Mouse (Mus musculus) kidney, postnatal 0 days (tissue): ENCODE data around the gene Psmb3. TPM values are rescaled to one million over a fixed set of nuclear protein-coding genes. Genes with fewer than 3 reads are reported as not detected.

Source experiments
- ATAC-seq: fragments of 200-750 bp; cut with Nextera tagmentation; replicated peaks from 2 replicates; pipeline ENCODE4 v1.8.0; 2017; ENCODE audit warnings: low read depth, moderate number of reproducible peaks, moderate TSS enrichment, moderate library complexity; ENCODE audit not compliant: low FRiP score
- DNase-seq: peaks from one replicate; pipeline ENCODE4 v3.0.0-alpha.2; 2016; ENCODE audit warnings: low spot score
- H3K27ac ChIP-seq: fragments of 300-500 bp; sonication (generic); 2 replicates; pipeline ENCODE4 v1.5.1; 2014; ENCODE audit warnings: mild to moderate bottlenecking
- H3K27me3 ChIP-seq: fragments of 300-500 bp; sonication (generic); 2 replicates; pipeline ENCODE4 v1.6.1; 2014; ENCODE audit warnings: low read length, mixed read lengths; ENCODE audit not compliant: insufficient read depth
- H3K36me3 ChIP-seq: fragments of 300-500 bp; sonication (generic); 2 replicates; pipeline ENCODE4 v1.6.1; 2014; ENCODE audit warnings: low read length, mixed read lengths; ENCODE audit not compliant: insufficient read depth
- H3K4me1 ChIP-seq: fragments of 300-500 bp; sonication (generic); replicated peaks from 2 replicates; pipeline ENCODE4 v1.6.1; 2014; ENCODE audit warnings: antibody characterized with exemption, low read length, mixed read lengths; ENCODE audit not compliant: insufficient read depth
- H3K4me2 ChIP-seq: fragments of 300-500 bp; sonication (generic); 2 replicates; pipeline ENCODE4 v1.6.1; 2014; ENCODE audit warnings: mild to moderate bottlenecking, low read length, moderate library complexity, mixed read lengths
- H3K4me3 ChIP-seq: fragments of 300-500 bp; sonication (generic); replicated peaks from 2 replicates; pipeline ENCODE4 v1.5.1; 2014; ENCODE audit warnings: low read depth, low read length
- H3K9ac ChIP-seq: fragments of 300-500 bp; sonication (generic); 2 replicates; pipeline ENCODE4 v1.6.1; 2014; ENCODE audit warnings: low read depth, low read length
- H3K9me3 ChIP-seq: fragments of 300-500 bp; sonication (generic); replicated peaks from 2 replicates; pipeline ENCODE4 v1.6.1; 2016; ENCODE audit warnings: low read length, inconsistent platforms, mixed read lengths
- CTCF ChIP-seq: IDR thresholded peaks from 2 replicates; pipeline ENCODE4 v1.5.1; 2016; ENCODE audit warnings: antibody characterized with exemption, low read depth, mild to moderate bottlenecking, moderate library complexity
- WGBS: fragments of 180-500 bp; shearing (Covaris S2); extraction: QIAGEN DNeasy Blood & Tissue Kit; methylation state at CpG from one replicate; pipeline ENCODE4 v1.1.7; 2014; 5-methylcytosine and 5-hydroxymethylcytosine counted together
- polyA plus RNA-seq: library from polyadenylated mRNA; unstranded; fragments of >200 nt; fragmentation: Nextera tagmentation; extraction: Ambion mirVana; gene quantifications from 2 replicates; pipeline ENCODE4 v1.2.1, GENCODE M21; 2015

The Psmb3 gene
- polyA plus RNA-seq, 1 experiment from 2014 or later: 541 TPM

DNA sequence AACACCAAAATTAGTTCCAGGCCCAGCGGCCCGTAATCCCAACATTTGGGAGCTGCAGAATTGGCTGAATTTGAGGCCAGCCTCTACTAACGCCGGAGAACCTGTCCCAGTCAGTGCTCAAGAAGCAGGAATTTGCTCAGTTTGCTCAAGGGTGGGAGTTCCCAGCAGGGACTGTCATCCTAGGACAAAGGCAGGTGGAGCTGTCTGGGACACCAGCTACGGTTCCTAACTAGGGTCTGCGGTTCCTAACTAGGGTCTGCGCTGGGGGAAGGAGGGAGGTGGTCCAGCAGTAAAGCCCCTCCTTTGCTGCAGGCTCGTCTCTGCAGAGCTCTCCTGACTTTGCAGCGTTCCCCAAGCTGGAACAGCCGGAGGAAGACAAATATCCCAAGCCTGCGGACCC lies 30.1 kb upstream of the Psmb3 start:
- 88% methylated on average over 11 of the region's 11 CpGs for WGBS
- Histone ChIP-seq H3K9me3 (no peaks in the 10 kb centered on the region), H3K4me1 (peaks cover 8% of the 10 kb centered on the region; the same call in 1 of the 2 replicates), H3K4me2 (no peak overlapping the region), H3K4me3 (no peak overlapping the region), H3K27ac (no peak overlapping the region), H3K9ac (no peak overlapping the region), H3K27me3 (no peaks in the 10 kb centered on the region), H3K36me3 (peaks cover 68% of the 10 kb centered on the region)
- no peak for TF ChIP-seq CTCF
- ATAC-seq (no peak), DNase-seq (no peak)

DNA sequence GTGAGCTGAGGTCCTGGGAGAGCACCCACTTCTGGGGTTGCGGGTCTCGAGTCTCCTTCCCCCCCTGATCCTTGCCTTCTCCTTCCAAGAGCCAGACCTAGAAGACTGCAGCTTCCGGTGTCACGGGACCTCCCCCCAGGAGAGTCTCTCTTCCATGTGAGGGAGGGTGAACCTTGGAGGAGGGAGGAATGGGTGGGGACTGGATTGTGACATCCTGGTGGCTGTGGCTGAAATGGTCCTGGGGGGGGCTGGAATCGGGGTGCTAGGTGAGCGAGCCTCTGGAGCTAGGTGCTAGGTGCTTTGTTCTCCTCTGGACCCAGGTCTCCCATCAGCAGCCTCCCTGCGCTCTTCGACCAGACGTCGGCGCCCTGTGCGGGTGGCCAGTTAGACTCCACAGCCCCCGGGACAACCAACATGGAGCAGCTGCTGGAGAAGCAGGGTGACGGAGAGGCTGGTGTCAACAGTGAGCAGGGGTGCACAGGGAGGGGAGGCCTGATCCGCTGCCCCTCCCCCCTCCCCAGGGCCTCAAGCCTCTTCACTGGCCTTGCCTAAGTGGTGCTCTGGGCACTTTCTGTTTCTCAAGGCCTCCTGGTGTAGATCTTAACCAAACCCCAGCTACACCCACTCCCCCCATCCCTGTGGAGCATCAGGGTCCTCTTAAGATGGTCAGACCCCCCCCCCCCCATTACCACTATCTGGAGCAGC lies 27.0 kb upstream of the Psmb3 start:
- peaks cover 74% of the 10 kb centered on the region for H3K36me3 ChIP-seq
- no peak overlapping the region for H3K4me2 ChIP-seq
- H3K27ac ChIP-seq: no peak overlapping the region
- no peaks in the 10 kb centered on the region for H3K4me1 ChIP-seq
- no peaks in the 10 kb centered on the region for H3K27me3 ChIP-seq
- no peak overlapping the region for H3K9ac ChIP-seq
- no peak overlapping the region for H3K4me3 ChIP-seq
- 84% methylated on average over 15 of the region's 15 CpGs for WGBS
- TF ChIP-seq CTCF: no peak
- ATAC-seq: no peak
- no peaks in the 10 kb centered on the region for H3K9me3 ChIP-seq
- no peak for DNase-seq

DNA sequence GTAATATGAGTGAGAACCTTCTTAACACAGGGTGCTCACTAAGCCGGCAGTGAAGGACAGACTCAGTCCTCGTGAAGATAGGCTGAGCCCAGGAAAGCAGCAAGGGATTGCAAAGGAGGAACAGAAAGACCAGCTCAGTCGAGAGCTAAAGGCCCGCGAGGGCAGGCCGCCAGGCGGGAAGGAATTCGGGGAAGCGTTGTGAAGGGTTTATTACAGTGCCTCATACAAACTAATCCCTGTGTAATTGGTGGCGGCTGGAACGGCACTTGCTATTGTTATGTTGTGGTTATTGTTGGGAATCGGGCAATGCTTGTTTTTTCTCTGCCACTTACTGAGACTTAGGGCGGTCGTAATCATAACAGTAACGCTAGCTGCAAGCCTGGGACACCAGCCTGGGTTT lies 25.8 kb upstream of the Psmb3 start:
- H3K9me3 ChIP-seq: no peaks in the 10 kb centered on the region
- ATAC-seq: no peak
- H3K4me3 ChIP-seq: no peak overlapping the region
- H3K36me3 ChIP-seq: peaks cover 74% of the 10 kb centered on the region
- TF ChIP-seq CTCF: no peak
- DNase-seq: no peak
- no peak overlapping the region for H3K4me2 ChIP-seq
- H3K27ac ChIP-seq: no peak overlapping the region
- 49% methylated on average over 15 of the region's 15 CpGs for WGBS
- no peaks in the 10 kb centered on the region for H3K4me1 ChIP-seq
- H3K9ac ChIP-seq: no peak overlapping the region
- H3K27me3 ChIP-seq: no peaks in the 10 kb centered on the region

DNA sequence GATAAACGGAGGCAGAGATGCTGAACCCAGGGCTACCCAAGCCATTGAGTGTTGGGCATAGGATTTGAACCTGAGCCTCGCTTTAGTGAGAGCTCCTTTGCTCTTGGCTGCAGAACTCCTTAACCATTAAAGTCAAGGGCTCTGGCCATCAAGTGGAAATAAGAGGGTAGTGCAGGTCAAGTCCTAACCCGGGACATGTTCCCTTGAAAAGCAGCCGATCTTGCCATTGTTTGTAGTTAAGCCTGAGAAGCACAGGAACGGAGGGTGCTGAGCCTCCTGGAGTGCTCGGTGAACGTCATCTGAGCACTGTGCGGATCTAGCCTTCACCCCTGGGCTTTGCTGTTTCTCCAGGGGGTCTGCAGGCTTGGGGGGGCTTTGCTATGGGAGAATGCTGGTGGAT lies 25.4 kb upstream of the Psmb3 start:
- Histone ChIP-seq H3K9ac (no peak overlapping the region), H3K4me1 (no peaks in the 10 kb centered on the region), H3K4me2 (no peak overlapping the region), H3K27ac (no peak overlapping the region), H3K9me3 (no peaks in the 10 kb centered on the region), H3K36me3 (peaks cover 71% of the 10 kb centered on the region), H3K27me3 (no peaks in the 10 kb centered on the region), H3K4me3 (no peak overlapping the region)
- ATAC-seq (no peak), DNase-seq (peak; percentile 51)
- 70% methylated on average over 8 of the region's 8 CpGs for WGBS
- peak; percentile 53; the same call in 1 of the 2 replicates for TF ChIP-seq CTCF

DNA sequence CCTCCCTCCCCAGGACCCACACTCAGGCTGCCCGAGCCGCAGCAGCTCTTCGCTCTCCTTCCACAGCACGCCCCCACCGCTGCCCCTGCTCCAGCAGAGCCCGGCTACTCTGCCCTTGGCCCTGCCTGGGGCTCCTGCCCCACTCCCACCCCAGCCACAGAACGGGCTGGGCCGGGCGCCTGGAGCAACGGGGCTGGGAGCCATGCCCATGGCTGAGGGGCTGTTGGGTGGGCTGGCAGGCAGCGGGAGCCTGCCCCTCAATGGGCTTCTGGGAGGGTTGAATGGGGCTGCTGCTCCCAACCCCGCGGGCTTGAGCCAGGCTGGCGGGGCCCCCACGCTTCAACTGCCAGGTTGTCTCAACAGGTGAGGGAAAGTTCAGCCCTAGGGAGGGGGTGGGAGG lies 24.9 kb upstream of the Psmb3 start:
- WGBS: 89% methylated on average over 15 of the region's 15 CpGs
- no peak for DNase-seq
- Histone ChIP-seq H3K4me3 (no peak overlapping the region), H3K27me3 (no peaks in the 10 kb centered on the region), H3K9me3 (no peaks in the 10 kb centered on the region), H3K36me3 (peaks cover 66% of the 10 kb centered on the region), H3K4me2 (no peak overlapping the region), H3K4me1 (no peaks in the 10 kb centered on the region), H3K27ac (no peak overlapping the region), H3K9ac (no peak overlapping the region)
- ATAC-seq: no peak
- no peak for TF ChIP-seq CTCF

DNA sequence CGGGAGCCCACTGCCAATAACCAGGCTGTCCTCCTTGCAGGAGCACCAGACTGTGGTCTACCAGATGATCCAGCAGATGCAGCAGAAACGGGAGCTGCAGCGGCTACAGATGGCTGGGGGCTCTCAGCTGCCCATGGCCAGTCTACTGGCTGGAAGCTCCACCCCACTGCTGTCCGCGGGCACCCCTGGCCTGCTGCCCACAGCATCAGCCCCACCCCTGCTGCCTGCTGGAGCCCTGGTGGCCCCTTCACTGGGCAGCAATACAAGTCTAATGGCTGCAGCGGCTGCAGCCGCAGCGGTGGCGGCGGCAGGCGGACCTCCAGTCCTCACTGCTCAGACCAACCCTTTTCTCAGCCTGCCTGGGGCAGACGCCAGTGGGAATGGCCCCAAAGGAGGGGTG lies 22.8 kb upstream of the Psmb3 start:
- DNase-seq (no peak), ATAC-seq (no peak)
- Histone ChIP-seq H3K27ac (no peak overlapping the region), H3K4me3 (no peak overlapping the region), H3K9me3 (no peaks in the 10 kb centered on the region), H3K4me2 (no peak overlapping the region), H3K4me1 (peaks cover 5% of the 10 kb centered on the region; the same call in 1 of the 2 replicates), H3K36me3 (peaks cover 47% of the 10 kb centered on the region), H3K9ac (no peak overlapping the region), H3K27me3 (no peaks in the 10 kb centered on the region)
- WGBS: 65% methylated on average over 10 of the region's 12 CpGs
- TF ChIP-seq CTCF: no peak
